Mouse (Mus musculus) lung, postnatal 0 days (tissue): ENCODE results near the gene Abr. TPM values are rescaled to one million over a fixed set of nuclear protein-coding genes. Genes with fewer than 3 reads are reported as not detected.
A peak's percentile ranks its signal among the peaks of the same experiment; 100 is the strongest.

Source experiments
- ATAC-seq: fragments of 200-750 bp; cut with Nextera tagmentation; 2 replicates; pipeline ENCODE4 v1.8.0; 2017; ENCODE audit warnings: moderate library complexity
- DNase-seq: peaks from one replicate; pipeline ENCODE4 v3.0.0-alpha.2; 2016; ENCODE audit warnings: low spot score
- H3K27ac ChIP-seq: fragments of 300-500 bp; sonication (generic); 2 replicates; pipeline ENCODE4 v1.5.1; 2014; ENCODE audit warnings: antibody characterized with exemption, mild to moderate bottlenecking, low read length, mixed read lengths
- H3K27me3 ChIP-seq: fragments of 300-500 bp; sonication (generic); replicated peaks from 2 replicates; pipeline ENCODE4 v1.6.1; 2014; ENCODE audit warnings: low read length, mixed read lengths; ENCODE audit not compliant: insufficient read depth
- H3K36me3 ChIP-seq: fragments of 300-500 bp; sonication (generic); 2 replicates; pipeline ENCODE4 v1.6.1; 2014; ENCODE audit warnings: low read length, mixed read lengths; ENCODE audit not compliant: insufficient read depth
- H3K4me1 ChIP-seq: fragments of 300-500 bp; sonication (generic); 2 replicates; pipeline ENCODE4 v1.6.1; 2014; ENCODE audit warnings: antibody characterized with exemption, low read depth, low read length, mixed read lengths; ENCODE audit not compliant: insufficient read depth
- H3K4me2 ChIP-seq: fragments of 300-500 bp; sonication (generic); replicated peaks from 2 replicates; pipeline ENCODE4 v1.6.1; 2014; ENCODE audit warnings: low read depth, mild to moderate bottlenecking, low read length, moderate library complexity, mixed read lengths
- H3K4me3 ChIP-seq: fragments of 300-500 bp; sonication (generic); 2 replicates; pipeline ENCODE4 v1.5.1; 2014; ENCODE audit warnings: low read depth, low read length
- H3K9ac ChIP-seq: fragments of 300-500 bp; sonication (generic); replicated peaks from 2 replicates; pipeline ENCODE4 v1.6.1; 2014; ENCODE audit warnings: low read depth, mild to moderate bottlenecking
- H3K9me3 ChIP-seq: fragments of 300-500 bp; sonication (generic); 2 replicates; pipeline ENCODE4 v1.6.1; 2016; ENCODE audit warnings: low read length, mixed read lengths
- CTCF ChIP-seq: IDR thresholded peaks from 2 replicates; pipeline ENCODE4 v1.5.1; 2016; ENCODE audit warnings: antibody characterized with exemption, mild to moderate bottlenecking
- EP300 ChIP-seq: IDR thresholded peaks from 2 replicates; pipeline ENCODE4 v1.6.1; 2016; ENCODE audit warnings: antibody characterized with exemption, mild to moderate bottlenecking, control low read depth
- WGBS: fragments of 180-500 bp; shearing (Covaris S2); extraction: QIAGEN DNeasy Blood & Tissue Kit; methylation state at CpG from one replicate; pipeline ENCODE4 v1.1.7; 2014; 5-methylcytosine and 5-hydroxymethylcytosine counted together
- polyA plus RNA-seq: library from polyadenylated mRNA; unstranded; fragments of >200 nt; fragmentation: Nextera tagmentation; extraction: Ambion mirVana; gene quantifications from 2 replicates; pipeline ENCODE4 v1.2.1, GENCODE M21; 2015

The Abr gene
- polyA plus RNA-seq, 1 experiment from 2014 or later = 17.2 TPM

- H3K27ac ChIP-seq = no peak overlapping the region
- ATAC-seq = no peak
Observed at GRCm38 (mm10) chr11:76467073-76467472, 155.0 kb downstream of the Abr start.

GRCm38 (mm10) chr11:76465879-76466278, 156.2 kb downstream of the Abr start:
- no peak overlapping the region for H3K4me2 ChIP-seq
- ATAC-seq = no peak
- H3K4me3 ChIP-seq = no peak overlapping the region
- TF ChIP-seq EP300 (no peak), CTCF (no peak)
- H3K9ac ChIP-seq = no peak overlapping the region
- DNase-seq = no peak
- H3K27ac ChIP-seq = no peak overlapping the region
- peaks cover 11% of the 10 kb centered on the region; the same call in 1 of the 2 replicates for H3K4me1 ChIP-seq
- H3K27me3 ChIP-seq = no peaks in the 10 kb centered on the region
- no peaks in the 10 kb centered on the region for H3K9me3 ChIP-seq
- H3K36me3 ChIP-seq = no peaks in the 10 kb centered on the region
- WGBS = 73% methylated on average over 4 of the region's 4 CpGs

More at GRCm38 (mm10) chr11:76467073-76467472, 155.0 kb downstream of the Abr start:
- WGBS = 63% methylated on average over 10 of the region's 10 CpGs
- no peak for DNase-seq
- Histone ChIP-seq H3K9ac (no peak overlapping the region), H3K27me3 (no peaks in the 10 kb centered on the region), H3K4me3 (no peak overlapping the region), H3K4me1 (peaks cover 11% of the 10 kb centered on the region; the same call in 1 of the 2 replicates), H3K36me3 (no peaks in the 10 kb centered on the region), H3K4me2 (no peak overlapping the region), H3K9me3 (no peaks in the 10 kb centered on the region)
- TF ChIP-seq CTCF (no peak), EP300 (no peak)

GRCm38 (mm10) chr11:76461696-76462095, 160.4 kb downstream of the Abr start:
- DNase-seq (no peak), ATAC-seq (no peak)
- H3K27ac ChIP-seq = no peak overlapping the region
- H3K9ac ChIP-seq = no peak overlapping the region
- no peaks in the 10 kb centered on the region for H3K9me3 ChIP-seq
- no peaks in the 10 kb centered on the region for H3K27me3 ChIP-seq
- H3K4me2 ChIP-seq = no peak overlapping the region
- WGBS = 91% methylated on average over 5 of the region's 5 CpGs
- H3K4me3 ChIP-seq = no peak overlapping the region
- no peaks in the 10 kb centered on the region for H3K36me3 ChIP-seq
- H3K4me1 ChIP-seq = no peaks in the 10 kb centered on the region
- TF ChIP-seq CTCF = no peak
- no peak for TF ChIP-seq EP300

GRCm38 (mm10) chr11:76461201-76461600, 160.9 kb downstream of the Abr start:
- Histone ChIP-seq H3K27ac (no peak overlapping the region), H3K27me3 (no peaks in the 10 kb centered on the region), H3K36me3 (no peaks in the 10 kb centered on the region), H3K9me3 (no peaks in the 10 kb centered on the region), H3K4me2 (no peak overlapping the region), H3K4me3 (no peak overlapping the region), H3K9ac (no peak overlapping the region), H3K4me1 (no peaks in the 10 kb centered on the region)
- TF ChIP-seq EP300 = no peak
- no peak for TF ChIP-seq CTCF
- 49% methylated on average over 6 of the region's 6 CpGs for WGBS
- no peak for DNase-seq
- no peak for ATAC-seq

- TF ChIP-seq EP300 (no peak), CTCF (peak; percentile 21; the same call in 1 of the 2 replicates)
- Histone ChIP-seq H3K4me3 (no peak overlapping the region), H3K36me3 (no peaks in the 10 kb centered on the region), H3K4me1 (no peaks in the 10 kb centered on the region), H3K4me2 (no peak overlapping the region), H3K27ac (no peak overlapping the region), H3K9me3 (no peaks in the 10 kb centered on the region), H3K27me3 (no peaks in the 10 kb centered on the region), H3K9ac (no peak overlapping the region)
- no peak for ATAC-seq
- WGBS = 52% methylated on average over 3 of the region's 3 CpGs
- DNase-seq = peak; percentile 28
Observed at GRCm38 (mm10) chr11:76459489-76459888, 162.6 kb downstream of the Abr start.

- Histone ChIP-seq H3K36me3 (peaks cover 7% of the 10 kb centered on the region; the same call in 1 of the 2 replicates), H3K4me2 (no peak overlapping the region), H3K4me3 (no peak overlapping the region), H3K27me3 (no peaks in the 10 kb centered on the region), H3K9me3 (no peaks in the 10 kb centered on the region), H3K4me1 (no peaks in the 10 kb centered on the region), H3K9ac (no peak overlapping the region), H3K27ac (no peak overlapping the region)
- 61% methylated on average over 9 of the region's 9 CpGs for WGBS
- TF ChIP-seq EP300 = no peak
- TF ChIP-seq CTCF = no peak
- peak; percentile 26 for DNase-seq
- no peak for ATAC-seq
Observed at GRCm38 (mm10) chr11:76458730-76459129, 163.4 kb downstream of the Abr start.

GRCm38 (mm10) chr11:76456897-76457296, 165.2 kb downstream of the Abr start:
- TF ChIP-seq EP300 (no peak), CTCF (no peak)
- WGBS = 78% methylated on average over 10 of the region's 10 CpGs
- no peaks in the 10 kb centered on the region for H3K4me1 ChIP-seq
- peak; percentile 17 for DNase-seq
- no peaks in the 10 kb centered on the region for H3K27me3 ChIP-seq
- peaks cover 11% of the 10 kb centered on the region; the same call in 1 of the 2 replicates for H3K36me3 ChIP-seq
- H3K9me3 ChIP-seq = no peaks in the 10 kb centered on the region
- no peak overlapping the region for H3K4me3 ChIP-seq
- no peak overlapping the region for H3K27ac ChIP-seq
- H3K4me2 ChIP-seq = no peak overlapping the region
- no peak for ATAC-seq
- no peak overlapping the region for H3K9ac ChIP-seq
